Mouse (Mus musculus): Measurements from ENCODE around the gene Osbp.

Osbp gene

GRCm38 (mm10) chr19:11992034-11992433, 26.3 kb downstream of the Osbp start:
- DNase-seq, result no peak

DNA sequence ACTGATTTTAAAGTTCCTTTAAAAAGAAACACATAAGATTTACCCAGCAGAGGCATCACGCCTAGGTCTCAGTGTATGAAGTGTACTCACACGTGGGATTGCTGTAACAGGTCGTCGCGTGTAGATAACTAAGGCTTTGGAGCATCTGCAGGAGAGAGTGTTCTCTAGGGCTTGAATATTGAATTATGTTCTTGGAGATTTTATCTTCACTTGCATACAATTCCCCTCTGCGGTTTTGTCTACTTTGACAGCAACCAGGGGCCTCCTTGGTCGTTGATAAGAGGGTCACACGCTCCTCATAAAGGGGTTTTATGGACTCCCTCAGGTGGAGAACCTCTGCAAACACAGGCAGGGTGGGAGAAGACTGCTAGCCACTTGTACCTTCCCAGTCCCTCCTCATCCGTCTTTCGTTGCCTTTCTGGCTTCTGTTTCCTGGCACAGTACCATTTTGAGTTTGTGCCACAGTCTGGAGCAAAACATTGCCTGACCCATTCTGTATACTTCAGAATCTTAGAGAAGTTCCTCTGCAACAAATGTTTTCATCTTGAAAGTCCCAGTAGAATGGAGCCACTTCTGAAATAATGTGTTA, 26.8 kb downstream of the Osbp start:
- no peak for DNase-seq

DNA sequence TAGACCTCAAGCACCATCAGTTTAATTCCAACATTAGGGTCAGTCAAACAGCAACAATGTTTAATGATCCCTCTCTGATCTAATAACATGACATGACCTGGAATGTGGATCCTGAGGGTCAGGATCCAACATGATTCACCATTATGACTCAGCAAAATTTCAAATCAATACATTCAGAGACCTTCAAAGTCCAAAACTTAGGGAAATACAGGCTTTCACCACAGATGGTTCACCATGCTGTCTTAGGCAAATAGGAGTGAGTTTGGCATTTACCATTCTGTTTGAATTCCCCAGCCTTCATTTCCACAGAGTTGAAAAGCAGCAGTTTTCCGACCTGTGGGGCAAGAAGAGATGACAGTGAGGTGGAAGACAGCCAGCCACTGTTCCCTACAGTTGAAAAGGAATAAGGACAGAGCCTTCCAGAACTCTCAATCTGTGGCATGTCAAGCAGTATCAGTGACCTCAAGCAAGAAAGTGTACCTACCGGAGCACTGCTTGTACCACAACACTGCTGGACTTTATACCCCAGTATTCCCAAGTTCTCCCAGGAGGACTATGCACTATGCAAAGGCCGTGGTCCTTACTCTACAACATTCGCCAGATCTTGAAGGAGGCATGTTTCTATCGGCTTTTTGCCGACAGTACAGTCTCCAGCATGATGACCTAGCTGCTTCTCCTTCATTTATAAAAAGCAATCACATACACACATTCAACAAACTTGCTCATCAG, 29.1 kb downstream of the Osbp start:
- no peak for DNase-seq

DNA sequence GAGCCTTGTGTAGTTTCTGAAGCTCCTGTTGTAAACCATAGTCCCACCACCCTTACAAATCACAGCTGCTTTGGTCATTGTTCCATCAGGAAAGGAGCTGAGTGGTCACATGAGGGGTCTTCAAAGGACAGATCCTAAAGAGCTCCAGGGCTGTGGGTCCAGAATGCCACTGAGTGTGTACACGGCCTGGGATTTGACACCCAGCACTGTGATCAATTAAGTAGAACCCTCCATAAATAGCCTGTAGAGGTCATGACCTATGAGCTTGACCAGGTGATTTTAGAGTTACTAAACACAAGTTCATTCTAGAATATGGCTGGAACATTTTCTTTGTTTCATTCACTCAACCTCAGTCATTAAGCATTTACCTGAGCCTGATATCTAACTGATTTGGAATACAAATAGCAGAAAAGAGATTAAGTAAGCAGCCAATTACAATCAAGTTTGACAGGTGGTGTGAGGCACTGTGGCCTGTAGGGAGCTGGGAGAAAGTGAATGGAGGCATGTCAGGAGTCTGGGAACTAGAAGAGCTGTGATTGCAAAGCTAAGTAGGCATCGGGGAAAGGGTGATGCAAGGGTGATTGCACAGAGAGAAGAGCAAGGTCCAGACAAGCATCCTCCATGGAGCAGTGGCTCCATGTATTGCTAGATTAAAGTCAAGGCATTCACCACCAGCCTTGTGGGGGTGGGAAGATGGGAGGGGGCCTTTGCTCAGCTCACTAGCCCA, 30.1 kb downstream of the Osbp start:
- DNase-seq, result no peak

- no peak for DNase-seq
These were observed 35.9 kb downstream of the Osbp start for GRCm38 (mm10) chr19:12001686-12002085.

GRCm38 (mm10) chr19:12002125-12002524, 36.4 kb downstream of the Osbp start:
- peak; percentile 78 for DNase-seq

DNA sequence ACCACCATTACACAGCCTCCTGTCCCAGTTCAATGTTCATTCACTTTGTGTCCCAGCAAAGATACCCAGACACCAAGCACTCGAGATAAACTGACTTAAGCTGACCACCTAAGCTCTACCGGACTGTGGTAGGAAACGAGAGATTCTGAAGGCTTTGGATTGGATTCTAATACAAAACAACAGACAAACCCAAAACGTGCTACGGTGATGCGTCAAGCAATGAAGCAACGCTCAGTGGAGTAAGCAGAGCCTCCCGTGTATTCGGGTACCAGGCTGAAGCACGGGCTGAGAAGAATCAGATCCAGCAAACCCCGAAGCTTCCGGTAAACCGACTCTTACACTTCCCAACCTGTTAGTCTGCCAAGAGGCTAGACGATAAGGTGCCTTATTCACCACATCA, 37.0 kb downstream of the Osbp start:
- DNase-seq, result no peak

GRCm38 (mm10) chr19:12003568-12003967, 37.8 kb downstream of the Osbp start:
- DNase-seq, result no peak

DNA sequence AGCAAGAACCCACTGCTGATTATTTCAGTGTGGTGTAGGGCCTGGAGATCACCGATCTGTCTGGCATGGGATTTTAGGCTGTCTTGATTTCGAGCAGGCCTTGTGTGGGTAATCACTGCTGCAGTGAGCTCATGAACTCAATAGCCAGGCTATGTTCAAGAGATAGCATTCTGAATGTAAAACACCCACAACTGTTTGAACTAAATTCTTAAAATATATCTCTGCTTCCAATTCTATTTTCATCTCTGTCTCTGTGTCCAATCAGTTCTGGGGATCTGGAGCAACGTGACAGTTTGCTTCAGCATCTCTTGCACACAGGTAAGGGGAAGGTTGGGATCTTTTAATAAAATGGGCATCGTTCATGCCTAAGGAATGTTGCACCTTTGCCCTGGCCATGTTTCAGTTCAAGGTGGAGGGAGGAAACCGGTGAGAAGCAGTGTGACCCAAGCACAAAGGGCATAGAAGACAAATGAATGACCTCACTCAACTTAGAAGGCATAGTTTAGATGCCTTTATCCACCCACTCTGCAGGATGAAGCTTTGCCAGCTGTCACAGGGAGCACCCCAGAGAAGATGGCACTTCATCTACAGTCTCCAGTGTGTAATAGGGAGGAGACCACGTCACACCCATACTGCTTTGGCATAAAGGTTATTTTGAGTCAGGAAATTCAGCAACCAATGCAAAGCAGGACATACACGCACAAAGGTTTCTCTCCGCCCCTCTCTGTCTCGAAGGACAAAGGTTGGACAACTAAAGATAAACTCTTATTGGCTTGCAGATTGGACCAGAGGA, 38.7 kb downstream of the Osbp start:
- peak; percentile 13 for DNase-seq

GRCm38 (mm10) chr19:12005376-12006360, 39.9 kb downstream of the Osbp start:
- peak; percentile 93 for DNase-seq

- peak; percentile 55 for DNase-seq
These were observed 40.7 kb downstream of the Osbp start for GRCm38 (mm10) chr19:12006361-12006947.

DNA sequence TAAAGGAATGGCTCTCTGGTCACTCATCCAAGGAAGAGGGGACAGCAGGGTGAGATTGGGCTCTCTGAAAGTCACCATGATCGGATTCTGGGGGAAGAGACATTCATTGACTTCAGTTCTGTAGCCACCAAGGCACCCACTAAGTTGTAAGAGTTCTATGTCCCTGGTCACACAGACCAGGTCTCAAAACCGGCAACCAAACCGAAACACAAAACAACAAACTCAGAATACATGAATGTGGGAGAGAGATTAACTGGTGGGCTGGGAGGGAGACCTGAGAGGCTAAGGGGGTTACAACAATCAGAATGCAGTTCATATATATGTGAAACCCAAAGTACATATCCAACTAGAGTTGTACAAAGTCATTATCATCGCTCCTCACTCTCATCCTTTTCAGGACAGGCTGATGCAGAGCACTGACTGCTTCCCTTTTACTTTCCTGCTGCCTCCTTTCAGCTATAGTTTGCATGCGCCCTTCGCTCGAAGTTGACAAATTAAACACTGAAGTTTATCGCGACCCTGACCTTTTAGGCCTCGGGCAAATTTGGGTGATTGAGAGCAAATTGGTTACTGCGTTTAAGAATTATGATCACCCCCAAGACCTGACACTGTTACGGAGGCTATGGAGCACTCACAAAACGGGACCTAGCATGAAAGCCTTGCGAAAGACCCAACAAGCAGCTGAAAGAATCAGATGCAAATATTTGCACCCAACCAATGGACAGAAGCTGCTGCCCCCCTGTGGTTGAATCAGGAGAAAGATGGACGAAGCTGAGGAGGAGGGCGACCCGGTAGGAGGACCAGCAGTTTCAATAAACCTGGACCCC, 41.6 kb downstream of the Osbp start:
- peak; percentile 76 for DNase-seq

DNA sequence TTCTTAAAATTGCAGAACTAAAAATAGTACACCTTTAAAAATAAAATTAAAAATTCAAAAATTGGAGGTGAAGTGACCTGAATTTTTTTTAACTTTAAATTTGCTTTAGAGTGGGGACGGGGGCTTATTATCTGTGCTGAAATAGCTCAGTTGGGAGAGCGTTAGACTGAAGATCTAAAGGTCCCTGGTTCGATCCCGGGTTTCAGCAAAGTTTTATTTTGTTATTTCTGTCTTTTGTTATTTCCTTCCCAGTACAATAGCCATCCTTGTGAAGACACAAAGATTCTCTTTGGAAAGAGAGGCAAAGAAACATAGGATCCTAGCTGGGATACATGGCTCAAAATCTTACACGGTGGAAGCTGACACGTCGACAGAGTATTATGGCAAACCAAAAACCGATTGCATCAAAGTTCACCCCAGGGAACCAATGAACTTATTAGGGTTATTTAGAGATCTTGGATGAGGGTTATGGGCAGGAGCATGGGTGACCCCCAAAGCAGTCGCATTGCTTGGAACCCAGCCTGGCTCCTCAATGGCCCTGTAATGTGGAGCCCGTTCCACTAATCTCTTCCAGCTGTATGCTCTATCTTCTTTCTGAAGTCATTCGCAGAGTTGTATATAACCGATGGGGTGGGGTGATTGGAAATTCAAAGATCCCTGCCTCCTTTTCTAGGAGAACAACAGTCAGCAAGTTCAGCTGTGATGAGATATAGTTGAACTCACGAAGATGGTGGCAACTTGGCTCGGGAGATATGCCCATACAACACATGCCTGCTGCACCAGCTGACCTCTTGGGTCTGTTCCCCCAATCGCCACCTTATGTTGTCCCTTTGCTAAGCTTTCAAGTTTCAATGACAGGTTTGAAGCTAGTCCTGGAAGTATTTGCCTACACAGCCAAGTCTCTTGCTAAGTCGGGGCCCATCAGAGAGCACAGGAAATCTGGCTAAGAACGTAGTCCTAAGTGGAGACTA, 43.0 kb downstream of the Osbp start:
- peak; percentile 41 for DNase-seq

GRCm38 (mm10) chr19:12009501-12010280, 44.0 kb downstream of the Osbp start:
- peak; percentile 86 for DNase-seq

DNA sequence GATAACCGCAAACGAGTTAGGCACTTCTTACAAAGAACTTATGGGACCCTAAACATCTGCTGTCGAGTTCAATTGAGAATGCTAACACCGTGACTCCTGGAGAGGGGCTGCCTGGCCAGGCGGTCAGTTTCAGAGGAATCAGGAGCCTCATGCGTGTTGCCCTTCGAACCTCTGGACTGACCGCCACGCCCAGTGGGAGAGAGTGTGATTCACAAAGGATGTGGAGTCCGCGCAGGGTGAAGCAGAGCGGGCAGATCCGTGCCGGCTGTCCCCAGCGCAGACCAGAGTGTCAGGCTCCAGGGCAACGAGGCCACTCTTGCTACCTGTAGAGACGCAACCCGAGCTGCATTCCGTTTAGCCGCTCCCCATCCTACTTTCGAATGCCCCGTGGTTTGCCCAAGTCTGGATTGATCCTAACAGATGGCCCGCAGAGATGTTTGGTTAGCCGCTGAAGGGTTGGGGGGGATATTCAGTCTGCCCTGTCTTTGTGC, 44.6 kb downstream of the Osbp start:
- peak; percentile 86 for DNase-seq

GRCm38 (mm10) chr19:12010916-12011559, 45.3 kb downstream of the Osbp start:
- peak; percentile 93 for DNase-seq
